9 mouse cellular contexts compared by ENCODE assay signal in genomic region chr2:91096524-91096923, GRCm38 (mm10). TPM values are rescaled to one million over a fixed set of nuclear protein-coding genes. Genes with fewer than 3 reads are reported as not detected.
A peak's percentile ranks its signal among the peaks of the same experiment; 100 is the strongest.
DNase-seq lines count a peak whose midpoint lies in the region; ATAC-seq lines count a peak whose summit lies in the region.
"Had no signal": no experiment of that assay in that cellular context is flagged by ENCODE, and none has a peak within 500 bp of the region (broad histone marks: within the 10 kb centered on the region; RNA-seq: fewer than 3 reads in every experiment).

No protein-coding gene starts in this region.

- H3K9me3 ChIP-seq in heart, embryonic 16.5 days (replicated peaks; ENCODE audit: control insufficient read depth, low read length): no peaks in the 10 kb centered on the region

- H3K79me2 ChIP-seq in macrophage (ENCODE audit: inconsistent target): peaks cover 79% of the 10 kb centered on the region

- H3K4me2 ChIP-seq in heart, embryonic 16.5 days (ENCODE audit: low read depth, low read length): no peak overlapping the region

- H3K9ac ChIP-seq in heart, embryonic 16.5 days (ENCODE audit: low read length): no peak overlapping the region; the same call in 1 of the 2 replicates

- ATAC-seq in heart, embryonic 16.5 days (replicated peaks; ENCODE audit: extremely low read depth, insufficient read depth, low FRiP score): no peak
- ATAC-seq in erythroid progenitor cell, adult 5-6 weeks (replicated peaks; ENCODE audit: low FRiP score, poor library complexity, severe bottlenecking): no peak

- no peaks in the 10 kb centered on the region for H3K27me3 ChIP-seq in heart, embryonic 16.5 days (ENCODE audit: control insufficient read depth, insufficient read depth, low read length)

- no peaks in the 10 kb centered on the region for H3K36me3 ChIP-seq in heart, embryonic 16.5 days (ENCODE audit: control insufficient read depth, insufficient read depth)
- peaks cover 29% of the 10 kb centered on the region for H3K36me3 ChIP-seq in macrophage (ENCODE audit: inconsistent target)

- DNase-seq in heart, adult 11 months: peak; percentile 99
- no peak for DNase-seq in heart, postnatal 36 days
- peak; percentile 83 to 85 for DNase-seq in B cell, adult 2 months
- no peak for DNase-seq in left cerebral cortex, adult 9 months (ENCODE audit: low spot score in 2 of 2)
- DNase-seq in kidney, postnatal 14 days: no peak
- DNase-seq: cerebellum, postnatal 25 days had no signal

- intact Hi-C loops in heart, postnatal 36 days (cut with DNase I): no loop called here

- H3K27ac ChIP-seq in heart, embryonic 16.5 days (ENCODE audit: low read length): no peak overlapping the region
- peak overlapping the region; percentile 100 for H3K27ac ChIP-seq in macrophage

- H3K4me1 ChIP-seq in heart, embryonic 16.5 days (ENCODE audit: control insufficient read depth, insufficient read depth, low read length): 0 out of 2 replicates have a peak, but pooled peaks cover 6% of the 10 kb centered on the region

- H3K4me3 ChIP-seq in heart, embryonic 16.5 days (ENCODE audit: low read length): peak overlapping the region; percentile 2; the same call in 1 of the 2 replicates
- peak overlapping the region; percentile 95 for H3K4me3 ChIP-seq in macrophage (ENCODE audit: inconsistent target)

- WGBS in heart, embryonic 16.5 days: 60% methylated on average over 14 of the region's 14 CpGs
- 0% methylated on average over 14 of the region's 14 CpGs for WGBS in macrophage (ENCODE audit: missing documents)

RNA-seq across cellular contexts. Expression of gene Spi1, which starts 14.3 kb away (rescaled TPM):
- 1 to 10 TPM; 4.2 to 6.2 TPM for total RNA-seq in heart, postnatal 36 days (2021)
- 3.6 and 5.2 TPM in 2 replicates for polyA plus RNA-seq in heart, embryonic 16.5 days (2015; fragmentation: Nextera tagmentation; extraction: Ambion mirVana)
- 100 to 1,000 TPM in 21 of 26 experiments, 10 to 100 TPM in 5; 72.3 to 238 (median 156) TPM for total RNA-seq in macrophage (2018; cell fraction: chromatin; rRNA removed)
- total RNA-seq in macrophage (2018; cell fraction: cytosol; rRNA removed): 100 to 1,000 TPM; 241 to 433 (median 325) TPM
- total RNA-seq in macrophage (2018; cell fraction: nucleus; rRNA removed): 100 to 1,000 TPM; 111 to 275 (median 166) TPM
- 298 to 440 TPM (median 373 TPM) in 3 replicates for polyA plus RNA-seq in macrophage (2018)
- total RNA-seq in erythroid progenitor cell, adult 5-6 weeks (2015; ENCODE audit: low replicate concordance): 37.8 and 54.1 TPM in 2 replicates
- 21.9 and 31.9 TPM in 2 replicates for total RNA-seq in erythroid progenitor cell, adult 5-6 weeks (2017; ENCODE audit: low replicate concordance)

RNA-seq across cellular contexts. Expression of gene Mybpc3, which starts 21.4 kb away (rescaled TPM):
- total RNA-seq in heart, postnatal 36 days (2021): 1,000 to 10,000 TPM; 1,434 to 1,723 TPM
- polyA plus RNA-seq in heart, embryonic 16.5 days (2015; fragmentation: Nextera tagmentation; extraction: Ambion mirVana): 1,022 and 1,203 TPM in 2 replicates
- total RNA-seq in macrophage (2018; cell fraction: chromatin; rRNA removed): 10 to 100 TPM in 7 of 26 experiments, 1 to 10 TPM in 19; 1.3 to 19.5 (median 6.7) TPM
- under 1 TPM; 0.04 to 0.37 (median 0.15) TPM for total RNA-seq in macrophage (2018; cell fraction: cytosol; rRNA removed)
- 10 to 100 TPM in 1 of 26 experiments, 1 to 10 TPM in 23, under 1 TPM in 2; 0.69 to 13.1 (median 3.3) TPM for total RNA-seq in macrophage (2018; cell fraction: nucleus; rRNA removed)
- polyA plus RNA-seq in macrophage (2018): 0.09 to 0.11 TPM in 2 of 3 replicates, not detected in the other
- not detected in 2 replicates for total RNA-seq in erythroid progenitor cell, adult 5-6 weeks (2015; ENCODE audit: low replicate concordance)
- total RNA-seq in erythroid progenitor cell, adult 5-6 weeks (2017; ENCODE audit: low replicate concordance): not detected in 2 replicates

RNA-seq across cellular contexts. Expression of gene Slc39a13, which starts 26.3 kb away (rescaled TPM):
- 10 to 100 TPM; 21.7 to 24.2 TPM for total RNA-seq in heart, postnatal 36 days (2021)
- 56.9 and 61.3 TPM in 2 replicates for polyA plus RNA-seq in heart, embryonic 16.5 days (2015; fragmentation: Nextera tagmentation; extraction: Ambion mirVana)
- 100 to 1,000 TPM in 15 of 26 experiments, 10 to 100 TPM in 11; 69.4 to 316 (median 143) TPM for total RNA-seq in macrophage (2018; cell fraction: chromatin; rRNA removed)
- total RNA-seq in macrophage (2018; cell fraction: cytosol; rRNA removed): 10 to 100 TPM; 14.7 to 47.5 (median 21.7) TPM
- total RNA-seq in macrophage (2018; cell fraction: nucleus; rRNA removed): 100 to 1,000 TPM in 11 of 26 experiments, 10 to 100 TPM in 15; 53.4 to 149 (median 91.2) TPM
- 19.8 to 23.0 TPM (median 21.8 TPM) in 3 replicates for polyA plus RNA-seq in macrophage (2018)
- total RNA-seq in erythroid progenitor cell, adult 5-6 weeks (2015; ENCODE audit: low replicate concordance): 3.8 and 11.2 TPM in 2 replicates
- 0.26 and 0.83 TPM in 2 replicates for total RNA-seq in erythroid progenitor cell, adult 5-6 weeks (2017; ENCODE audit: low replicate concordance)

RNA-seq across cellular contexts. Expression of gene Psmc3, which starts 42.7 kb away (rescaled TPM):
- total RNA-seq in heart, postnatal 36 days (2021): 100 to 1,000 TPM; 211 to 237 TPM
- 239 and 255 TPM in 2 replicates for polyA plus RNA-seq in heart, embryonic 16.5 days (2015; fragmentation: Nextera tagmentation; extraction: Ambion mirVana)
- total RNA-seq in macrophage (2018; cell fraction: chromatin; rRNA removed): 100 to 1,000 TPM in 7 of 26 experiments, 10 to 100 TPM in 19; 25.0 to 117 (median 78.2) TPM
- total RNA-seq in macrophage (2018; cell fraction: cytosol; rRNA removed): 100 to 1,000 TPM; 117 to 186 (median 143) TPM
- total RNA-seq in macrophage (2018; cell fraction: nucleus; rRNA removed): 100 to 1,000 TPM in 6 of 26 experiments, 10 to 100 TPM in 20; 39.9 to 113 (median 78.9) TPM
- polyA plus RNA-seq in macrophage (2018): 149 to 321 TPM (median 192 TPM) in 3 replicates
- total RNA-seq in erythroid progenitor cell, adult 5-6 weeks (2015; ENCODE audit: low replicate concordance): 56.2 and 85.4 TPM in 2 replicates
- 101 and 248 TPM in 2 replicates for total RNA-seq in erythroid progenitor cell, adult 5-6 weeks (2017; ENCODE audit: low replicate concordance)

Comparison
In these comparisons a context has a peak if more than half of its experiments do, and no peak if none do; other contexts are left out.
1. DNase-seq: peak in heart, adult 11 months (single experiment) and B cell, adult 2 months (2 of 2); none in heart, postnatal 36 days (0 of 2), left cerebral cortex, adult 9 months (0 of 2) and kidney, postnatal 14 days (single experiment).
2. RNA of gene Mybpc3, which starts 21.4 kb away (total RNA-seq): 1,434 to 1,723 TPM in heart, postnatal 36 days; not detected in erythroid progenitor cell, adult 5-6 weeks; every median in the first group is over 1,000 times any median in the second.